Comparison of ENCODE assay signal across 18 mouse cellular contexts in the genomic region with DNA sequence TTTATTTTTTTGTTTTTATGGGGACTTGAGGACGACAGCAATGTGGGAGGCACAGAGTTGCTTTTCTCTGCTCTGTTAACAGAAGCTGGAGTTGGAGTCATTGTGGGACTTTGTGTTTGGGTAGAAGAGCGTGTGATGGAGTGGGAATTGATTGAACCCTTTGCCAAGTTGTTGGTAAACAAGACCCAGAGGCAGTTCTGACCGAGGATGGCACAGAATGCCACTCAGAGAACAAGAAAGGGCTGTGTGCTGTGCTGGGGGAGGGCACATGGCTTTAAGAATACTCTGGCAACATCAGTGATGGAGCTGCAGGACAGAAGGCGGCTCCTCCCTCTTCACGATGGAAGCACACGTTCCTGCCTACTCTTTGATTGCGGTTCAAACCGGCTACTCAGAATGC. TPM values are rescaled to one million over a fixed set of nuclear protein-coding genes. Genes with fewer than 3 reads are reported as not detected.
DNase-seq lines count a peak whose midpoint lies in the region; ATAC-seq and TF ChIP-seq lines count a peak whose summit lies in the region.
"Had no signal": no experiment of that assay in that cellular context is flagged by ENCODE, and none has a peak within 500 bp of the region (broad histone marks: within the 10 kb centered on the region; RNA-seq: fewer than 3 reads in every experiment).

No protein-coding gene starts in this region.

- 57% methylated on average over 8 of the region's 8 CpGs for WGBS in hindbrain, embryonic 15.5 days
- WGBS in hindbrain, embryonic 10.5 days: 87% methylated on average over 8 of the region's 8 CpGs
- 69% methylated on average over 8 of the region's 8 CpGs for WGBS in neural tube, embryonic 13.5 days
- 69% methylated on average over 8 of the region's 8 CpGs for WGBS in neural tube, embryonic 15.5 days
- WGBS in lung, postnatal 0 days: 86% methylated on average over 8 of the region's 8 CpGs

- no peaks in the 10 kb centered on the region for H3K9me3 ChIP-seq in hindbrain, embryonic 15.5 days
- no peaks in the 10 kb centered on the region for H3K9me3 ChIP-seq in hindbrain, embryonic 10.5 days
- no peaks in the 10 kb centered on the region for H3K9me3 ChIP-seq in neural tube, embryonic 13.5 days
- no peaks in the 10 kb centered on the region for H3K9me3 ChIP-seq in neural tube, embryonic 15.5 days (replicated peaks)
- H3K9me3 ChIP-seq in lung, postnatal 0 days (ENCODE audit: low read length): no peaks in the 10 kb centered on the region
- H3K9me3 ChIP-seq: embryonic facial prominence, embryonic 15.5 days; forebrain, embryonic 12.5 days had no signal

- no peak for TF ChIP-seq CTCF in lung, postnatal 0 days (IDR thresholded peaks at IDR 0.05)

- no peak for TF ChIP-seq EP300 in lung, postnatal 0 days (IDR thresholded peaks at IDR 0.05)

- no peak overlapping the region for H3K4me3 ChIP-seq in hindbrain, embryonic 15.5 days
- H3K4me3 ChIP-seq in hindbrain, embryonic 10.5 days: no peak overlapping the region
- H3K4me3 ChIP-seq in neural tube, embryonic 13.5 days: no peak overlapping the region
- no peak overlapping the region for H3K4me3 ChIP-seq in neural tube, embryonic 15.5 days (replicated peaks)
- H3K4me3 ChIP-seq in lung, postnatal 0 days (ENCODE audit: low read depth, low read length): no peak overlapping the region
- H3K4me3 ChIP-seq: embryonic facial prominence, embryonic 15.5 days; forebrain, embryonic 12.5 days had no signal

- peaks cover 14% of the 10 kb centered on the region; the same call in 1 of the 2 replicates for H3K36me3 ChIP-seq in hindbrain, embryonic 15.5 days
- H3K36me3 ChIP-seq in hindbrain, embryonic 10.5 days: peaks cover 54% of the 10 kb centered on the region
- peaks cover 43% of the 10 kb centered on the region for H3K36me3 ChIP-seq in neural tube, embryonic 13.5 days
- H3K36me3 ChIP-seq in neural tube, embryonic 15.5 days: peaks cover 35% of the 10 kb centered on the region
- no peaks in the 10 kb centered on the region for H3K36me3 ChIP-seq in lung, postnatal 0 days (ENCODE audit: insufficient read depth, low read length)

- ATAC-seq in hindbrain, embryonic 15.5 days (ENCODE audit: low FRiP score, low read depth): peak; percentile 80; the same call in 1 of the 2 replicates
- peak; percentile 65; the same call in 1 of the 2 replicates for ATAC-seq in neural tube, embryonic 13.5 days (ENCODE audit: low read depth)
- ATAC-seq in neural tube, embryonic 15.5 days (ENCODE audit: low FRiP score): peak; percentile 45; the same call in 1 of the 2 replicates
- no peak for ATAC-seq in lung, postnatal 0 days
- ATAC-seq: intestine, embryonic 16.5 days had no signal

- H3K27me3 ChIP-seq in hindbrain, embryonic 15.5 days: no peaks in the 10 kb centered on the region
- no peaks in the 10 kb centered on the region for H3K27me3 ChIP-seq in hindbrain, embryonic 10.5 days (ENCODE audit: insufficient read depth, poor library complexity, severe bottlenecking)
- H3K27me3 ChIP-seq in neural tube, embryonic 13.5 days: no peaks in the 10 kb centered on the region
- H3K27me3 ChIP-seq in neural tube, embryonic 15.5 days (replicated peaks): no peaks in the 10 kb centered on the region
- no peaks in the 10 kb centered on the region for H3K27me3 ChIP-seq in lung, postnatal 0 days (replicated peaks; ENCODE audit: insufficient read depth, low read length)
- H3K27me3 ChIP-seq: embryonic facial prominence, embryonic 15.5 days; forebrain, embryonic 12.5 days had no signal

- H3K4me1 ChIP-seq in hindbrain, embryonic 15.5 days (replicated peaks): 0 out of 2 replicates have a peak, but pooled peaks cover 1% of the 10 kb centered on the region
- no peaks in the 10 kb centered on the region for H3K4me1 ChIP-seq in hindbrain, embryonic 10.5 days (replicated peaks)
- H3K4me1 ChIP-seq in neural tube, embryonic 13.5 days (replicated peaks): peaks cover under 1% of the 10 kb centered on the region
- no peaks in the 10 kb centered on the region for H3K4me1 ChIP-seq in neural tube, embryonic 15.5 days
- H3K4me1 ChIP-seq in lung, postnatal 0 days (ENCODE audit: insufficient read depth, low read depth, low read length): no peaks in the 10 kb centered on the region; the same call in 1 of the 2 replicates
- H3K4me1 ChIP-seq: forebrain, embryonic 12.5 days had no signal

- no peak overlapping the region for H3K4me2 ChIP-seq in hindbrain, embryonic 15.5 days
- H3K4me2 ChIP-seq in neural tube, embryonic 13.5 days: no peak overlapping the region
- H3K4me2 ChIP-seq in neural tube, embryonic 15.5 days: no peak overlapping the region
- H3K4me2 ChIP-seq in lung, postnatal 0 days (replicated peaks; ENCODE audit: low read depth, low read length): no peak overlapping the region
- H3K4me2 ChIP-seq: embryonic facial prominence, embryonic 15.5 days; forebrain, embryonic 12.5 days had no signal

- DNase-seq in cerebellum, adult 11-12 months: peak; percentile 34
- no peak for DNase-seq in cerebellum, adult 8-10 months
- no peak for DNase-seq in hindbrain, embryonic 10.5 days (ENCODE audit: low spot score)
- DNase-seq in neural tube, embryonic 10.5 days (ENCODE audit: extremely low spot score, low spot score): no peak
- DNase-seq in lung, postnatal 0 days (ENCODE audit: low spot score): no peak
- DNase-seq: adrenal gland, postnatal 14 days; heart, postnatal 14 days; lung, adult 2 months; right cerebral cortex, postnatal 14 days; thymus, postnatal 36 days had no signal

- H3K9ac ChIP-seq in hindbrain, embryonic 15.5 days: no peak overlapping the region
- no peak overlapping the region for H3K9ac ChIP-seq in neural tube, embryonic 13.5 days
- no peak overlapping the region; the same call in 1 of the 2 replicates for H3K9ac ChIP-seq in neural tube, embryonic 15.5 days (replicated peaks)
- H3K9ac ChIP-seq in lung, postnatal 0 days (replicated peaks; ENCODE audit: low read depth): no peak overlapping the region
- H3K9ac ChIP-seq: embryonic facial prominence, embryonic 15.5 days; forebrain, embryonic 12.5 days had no signal

- no peak overlapping the region for H3K27ac ChIP-seq in hindbrain, embryonic 15.5 days (replicated peaks)
- no peak overlapping the region for H3K27ac ChIP-seq in hindbrain, embryonic 10.5 days
- H3K27ac ChIP-seq in neural tube, embryonic 13.5 days (replicated peaks): no peak overlapping the region
- H3K27ac ChIP-seq in neural tube, embryonic 15.5 days (replicated peaks): no peak overlapping the region
- H3K27ac ChIP-seq in lung, postnatal 0 days (ENCODE audit: low read length): no peak overlapping the region
- H3K27ac ChIP-seq: embryonic facial prominence, embryonic 15.5 days; forebrain, embryonic 12.5 days; macrophage had no signal

RNA-seq across cellular contexts. Expression of a gene that starts 43.4 kb away (rescaled TPM):
- polyA plus RNA-seq in hindbrain, embryonic 15.5 days (2015; fragmentation: Nextera tagmentation; extraction: Ambion mirVana): 24.4 and 25.0 TPM in 2 replicates
- polyA plus RNA-seq in hindbrain, embryonic 10.5 days (2016; fragmentation: Nextera tagmentation; extraction: Ambion mirVana): 23.3 and 24.4 TPM in 2 replicates
- polyA plus RNA-seq in neural tube, embryonic 13.5 days (2015; fragmentation: Nextera tagmentation; extraction: Ambion mirVana): 27.1 and 28.0 TPM in 2 replicates
- 23.2 and 24.2 TPM in 2 replicates for polyA plus RNA-seq in neural tube, embryonic 15.5 days (2015; fragmentation: Nextera tagmentation; extraction: Ambion mirVana)
- 12.5 and 15.6 TPM in 2 replicates for polyA plus RNA-seq in lung, postnatal 0 days (2015; fragmentation: Nextera tagmentation; extraction: Ambion mirVana)

RNA-seq across cellular contexts. Expression of a gene that starts 59.6 kb away (rescaled TPM):
- 14.0 and 16.0 TPM in 2 replicates for polyA plus RNA-seq in hindbrain, embryonic 15.5 days (2015; fragmentation: Nextera tagmentation; extraction: Ambion mirVana)
- 10.5 and 14.2 TPM in 2 replicates for polyA plus RNA-seq in hindbrain, embryonic 10.5 days (2016; fragmentation: Nextera tagmentation; extraction: Ambion mirVana)
- 10.8 and 11.7 TPM in 2 replicates for polyA plus RNA-seq in neural tube, embryonic 13.5 days (2015; fragmentation: Nextera tagmentation; extraction: Ambion mirVana)
- polyA plus RNA-seq in neural tube, embryonic 15.5 days (2015; fragmentation: Nextera tagmentation; extraction: Ambion mirVana): 10.8 and 12.3 TPM in 2 replicates
- polyA plus RNA-seq in lung, postnatal 0 days (2015; fragmentation: Nextera tagmentation; extraction: Ambion mirVana): 11.1 and 11.9 TPM in 2 replicates
- polyA plus RNA-seq: liver, adult 2 months had no signal
